Mouse (Mus musculus) cerebellum, adult 2 months (tissue): ENCODE measurements around the gene Arhgap30. TPM values are rescaled to one million over a fixed set of nuclear protein-coding genes. Genes with fewer than 3 reads are reported as not detected.

Source experiments
- DNase-seq, 2 experiments: peaks; one replicate each; pipeline ENCODE4 v3.0.0; 2021
- H3K27ac ChIP-seq: fragments of 200-500 bp; 2 replicates; pipeline ENCODE4 v1.5.1; 2012; ENCODE audit warnings: low read length, control low read depth, inconsistent platforms; ENCODE audit not compliant: insufficient read depth
- H3K27me3 ChIP-seq: fragments of 200-500 bp; 2 replicates; pipeline ENCODE4 v1.6.1; 2012; ENCODE audit warnings: inconsistent platforms, mild to moderate bottlenecking, low read length, moderate library complexity; ENCODE audit not compliant: control insufficient read depth, insufficient read depth
- H3K4me1 ChIP-seq: fragments of 200-500 bp; 2 replicates; pipeline ENCODE4 v1.6.1; 2011; ENCODE audit warnings: low read length; ENCODE audit not compliant: control insufficient read depth, insufficient read depth
- H3K4me3 ChIP-seq: fragments of 200-500 bp; replicated peaks from 2 replicates; pipeline ENCODE3; 2011; ENCODE audit warnings: mild to moderate bottlenecking, low read depth, low read length, control low read depth; ENCODE audit not compliant: insufficient read depth
- CTCF ChIP-seq: fragments of 200-500 bp; IDR thresholded peaks from 2 replicates; pipeline ENCODE4 v1.5.1; 2011; ENCODE audit warnings: low read depth, mild to moderate bottlenecking, control low read depth, low read length, moderate library complexity, borderline replicate concordance; ENCODE audit not compliant: insufficient read depth
- POLR2A ChIP-seq: fragments of 200-500 bp; IDR thresholded peaks from 2 replicates; pipeline ENCODE4 v1.6.1; 2011; ENCODE audit warnings: low read length, control low read depth, borderline replicate concordance; ENCODE audit not compliant: insufficient read depth
- WGBS: fragments of 180-500 bp; shearing (Covaris S2); methylation state at CpG from one replicate; pipeline ENCODE4 v1.1.7; 2018; 5-methylcytosine and 5-hydroxymethylcytosine counted together
- polyA plus RNA-seq: library from polyadenylated mRNA; depleted of rRNA; stranded (reverse); fragments of >200 nt; gene quantifications from 2 replicates; pipeline ENCODE4 v1.2.3, GENCODE M21; 2012

The Arhgap30 gene
- polyA plus RNA-seq, 1 experiment: 0.65 TPM

DNA sequence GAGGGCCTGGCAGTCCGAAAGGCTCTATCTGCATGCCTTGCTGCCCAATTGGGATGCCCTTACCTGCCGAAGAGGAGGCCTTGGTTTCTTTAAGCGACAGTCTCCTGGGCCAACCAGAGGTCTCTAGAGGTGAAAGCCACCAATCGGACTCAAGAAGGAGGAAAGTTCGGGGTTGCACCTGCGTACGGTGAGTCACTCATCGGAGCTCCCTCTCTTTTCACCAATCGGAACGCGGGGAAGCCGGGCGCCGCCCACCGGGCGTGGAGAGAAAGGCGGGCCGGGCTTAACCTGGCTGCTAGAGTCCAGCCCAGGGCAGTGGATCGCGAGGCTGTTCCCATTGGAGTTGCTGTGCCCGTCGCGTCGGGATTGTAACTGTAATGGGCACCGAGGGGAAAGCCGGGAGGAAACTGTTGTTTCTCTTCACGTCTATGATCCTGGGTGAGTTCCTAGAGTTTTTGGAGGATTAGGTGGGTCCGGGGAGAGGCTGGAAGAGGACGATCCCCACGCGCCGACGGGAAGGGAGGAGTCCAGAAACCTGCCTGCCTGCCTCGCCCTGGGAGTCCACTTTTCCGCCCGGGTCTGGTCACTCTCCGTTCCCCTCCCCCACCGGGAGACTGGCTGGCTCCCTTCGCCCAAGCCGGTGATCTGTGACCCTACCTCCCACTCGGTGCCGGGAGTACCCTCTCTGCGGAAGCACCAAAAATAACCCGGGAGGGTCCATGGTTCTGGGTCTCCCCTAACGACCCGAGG is 48.7 kb downstream of the Arhgap30 start, which contains the start of gene F11r:
Gene F11r (plus strand): TSS at position 272 of the 750 bp plus-strand sequence.
- Histone ChIP-seq H3K4me1 (no peaks in the 10 kb centered on the region), H3K27me3 (no peaks in the 10 kb centered on the region), H3K4me3 (peak within 1 kb of the TSS; percentile 79), H3K27ac (no peak within 1 kb of the TSS)
- peak; percentile 86 to 89 for DNase-seq
- TF ChIP-seq POLR2A: peak; percentile 50; the same call in 1 of the 2 replicates
- no peak for TF ChIP-seq CTCF
- 2% methylated on average over 46 of the region's 46 CpGs for WGBS

DNA sequence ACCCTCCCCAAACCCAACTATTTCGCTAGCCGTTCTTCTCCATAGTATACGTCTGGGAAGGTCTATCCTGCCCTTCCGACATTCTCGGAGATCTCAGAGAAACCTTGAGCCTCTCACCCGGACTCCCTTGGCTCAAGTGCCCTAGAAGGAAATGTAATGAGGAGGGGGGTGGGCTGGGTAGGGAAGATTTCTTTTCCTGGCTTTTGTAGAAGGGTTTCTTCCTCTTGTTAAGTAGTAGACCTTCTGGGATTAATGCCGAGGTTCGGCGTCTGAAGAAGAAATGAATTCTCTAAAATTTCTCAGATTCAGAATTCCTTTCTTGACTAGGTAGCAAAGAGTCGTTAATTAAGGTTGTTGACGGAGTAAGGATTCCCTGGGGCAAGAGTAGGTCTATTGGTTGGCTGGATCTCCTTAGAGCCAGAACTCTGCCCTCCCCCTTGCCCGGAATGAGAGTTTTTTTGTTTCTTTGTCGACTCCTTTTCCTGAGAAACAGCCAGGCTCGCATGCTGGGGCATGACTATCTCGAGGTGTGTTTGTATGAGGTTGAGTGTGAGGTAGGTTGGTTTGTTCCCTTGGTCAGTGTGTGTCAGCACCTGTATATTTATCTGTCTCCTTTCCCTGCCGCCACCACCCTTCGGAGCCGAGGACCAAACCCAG is 49.4 kb downstream of the Arhgap30 start:
- 14% methylated on average over 18 of the region's 18 CpGs for WGBS

GRCm38 (mm10) chr1:171439072-171439471 is 50.3 kb downstream of the Arhgap30 start:
- TF ChIP-seq POLR2A (no peak), CTCF (no peak)
- DNase-seq: no peak
- 74% methylated on average over 8 of the region's 8 CpGs for WGBS
- no peaks in the 10 kb centered on the region for H3K27me3 ChIP-seq
- no peak overlapping the region for H3K4me3 ChIP-seq
- no peak overlapping the region for H3K27ac ChIP-seq
- H3K4me1 ChIP-seq: no peaks in the 10 kb centered on the region

More for the DNA sequence above, 49.4 kb downstream of the Arhgap30 start:
- no peaks in the 10 kb centered on the region for H3K27me3 ChIP-seq
- no peak overlapping the region for H3K27ac ChIP-seq
- no peak for TF ChIP-seq POLR2A
- TF ChIP-seq CTCF: no peak
- H3K4me3 ChIP-seq: peak overlapping the region; percentile 79
- no peaks in the 10 kb centered on the region for H3K4me1 ChIP-seq
- no peak for DNase-seq

GRCm38 (mm10) chr1:171440025-171440725 is 51.4 kb downstream of the Arhgap30 start:
- no peak for TF ChIP-seq CTCF
- TF ChIP-seq POLR2A: no peak

GRCm38 (mm10) chr1:171441466-171442412 is 53.0 kb downstream of the Arhgap30 start:
- no peak overlapping the region for H3K4me3 ChIP-seq
- WGBS: 57% methylated on average over 7 of the region's 7 CpGs
- H3K4me1 ChIP-seq: no peaks in the 10 kb centered on the region
- no peak for DNase-seq
- no peaks in the 10 kb centered on the region for H3K27me3 ChIP-seq
- H3K27ac ChIP-seq: no peak overlapping the region
- TF ChIP-seq POLR2A (no peak), CTCF (no peak)

More at GRCm38 (mm10) chr1:171440025-171440725, 51.4 kb downstream of the Arhgap30 start:
- H3K27me3 ChIP-seq: no peaks in the 10 kb centered on the region
- H3K27ac ChIP-seq: no peak overlapping the region
- no peaks in the 10 kb centered on the region for H3K4me1 ChIP-seq
- WGBS: 23% methylated on average over 9 of the region's 9 CpGs
- no peak for DNase-seq
- H3K4me3 ChIP-seq: no peak overlapping the region

GRCm38 (mm10) chr1:171442413-171442760 is 53.6 kb downstream of the Arhgap30 start:
- no peak overlapping the region for H3K27ac ChIP-seq
- WGBS: 42% methylated on average over 8 of the region's 8 CpGs

DNA sequence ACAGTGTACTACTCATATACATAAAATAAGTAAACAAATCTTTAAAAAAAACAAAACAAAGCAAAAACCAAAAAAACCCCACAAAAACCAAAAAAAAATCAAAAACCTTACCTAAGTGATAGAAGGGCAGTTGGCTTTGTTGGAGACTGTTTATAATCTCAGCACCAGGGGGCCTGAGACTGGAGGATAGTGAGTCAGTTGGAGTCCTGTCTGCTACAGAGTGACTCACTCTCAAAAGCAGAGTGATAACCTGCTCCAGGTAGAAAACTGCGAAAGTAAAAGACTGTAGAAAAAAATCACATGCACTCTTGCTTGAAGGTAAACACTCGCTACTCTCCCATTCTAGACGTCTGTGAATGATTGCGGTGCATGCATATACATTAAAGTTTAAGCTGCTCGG is 56.3 kb downstream of the Arhgap30 start:
- Histone ChIP-seq H3K4me3 (no peak overlapping the region), H3K4me1 (no peaks in the 10 kb centered on the region), H3K27ac (no peak overlapping the region), H3K27me3 (no peaks in the 10 kb centered on the region)
- WGBS: 89% methylated on average over 5 of the region's 5 CpGs
- TF ChIP-seq POLR2A: no peak
- no peak for DNase-seq

More at GRCm38 (mm10) chr1:171442413-171442760, 53.6 kb downstream of the Arhgap30 start:
- Histone ChIP-seq H3K4me3 (no peak overlapping the region), H3K4me1 (no peaks in the 10 kb centered on the region), H3K27me3 (no peaks in the 10 kb centered on the region)
- TF ChIP-seq POLR2A (no peak), CTCF (no peak)
- DNase-seq: no peak
